In the genomic region with DNA sequence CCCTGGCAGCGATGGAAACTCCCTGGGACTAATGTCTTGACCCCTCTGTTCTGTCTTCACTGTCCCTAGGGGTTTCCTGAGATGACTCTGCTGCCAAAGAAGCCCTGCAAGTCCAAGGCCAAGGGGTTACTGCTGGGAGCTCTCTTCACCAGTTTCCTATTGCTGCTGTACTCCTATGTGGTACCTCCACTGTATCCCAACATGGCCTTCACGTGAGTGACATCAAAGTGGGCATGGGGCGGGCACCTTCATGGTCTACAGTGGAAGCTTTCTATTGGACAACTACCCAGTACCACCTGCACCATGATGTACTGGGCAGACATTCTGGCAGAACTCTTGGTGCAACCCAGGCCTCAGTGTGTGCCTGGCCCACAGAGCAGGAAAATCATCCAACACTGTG, we compare ENCODE assay signal across 33 mouse cellular contexts. TPM values are rescaled to one million over a fixed set of nuclear protein-coding genes. Genes with fewer than 3 reads are reported as not detected.
"Had no signal": no experiment of that assay in that cellular context is flagged by ENCODE, and none has a peak within 500 bp of the region (broad histone marks: within the 10 kb centered on the region; RNA-seq: fewer than 3 reads in every experiment).

No protein-coding gene starts in this region.

- H3K36me3 ChIP-seq: heart, embryonic 12.5 days; hindbrain, embryonic 10.5 days; hindbrain, embryonic 12.5 days; limb, embryonic 10.5 days; limb, embryonic 12.5 days; liver, embryonic 12.5 days had no signal

- H3K4me3 ChIP-seq: gastrocnemius, adult 2 months; heart, adult 2 months; heart, embryonic 12.5 days; hindbrain, embryonic 10.5 days; hindbrain, embryonic 12.5 days; intestine, embryonic 15.5 days; layer of hippocampus, adult 2 months; left cerebral cortex, adult 2 months; limb, embryonic 10.5 days; limb, embryonic 12.5 days; liver, embryonic 12.5 days had no signal

- H3K9ac ChIP-seq: heart, embryonic 12.5 days; hindbrain, embryonic 12.5 days; intestine, embryonic 15.5 days; limb, embryonic 12.5 days; liver, embryonic 12.5 days; liver, embryonic 14.5 days had no signal

- H3K9me3 ChIP-seq: heart, embryonic 12.5 days; hindbrain, embryonic 10.5 days; hindbrain, embryonic 12.5 days; intestine, embryonic 15.5 days; limb, embryonic 10.5 days; limb, embryonic 12.5 days; liver, embryonic 12.5 days had no signal

- H3K27ac ChIP-seq: gastrocnemius, adult 2 months; heart, adult 2 months; hindbrain, embryonic 10.5 days; hindbrain, embryonic 12.5 days; intestine, embryonic 15.5 days; layer of hippocampus, adult 2 months; left cerebral cortex, adult 2 months; limb, embryonic 10.5 days; limb, embryonic 12.5 days; liver, embryonic 12.5 days; liver, embryonic 14.5 days had no signal

- ATAC-seq: hindbrain, embryonic 16.5 days; inflammation-experienced regulatory T-cells, adult 6 months; intestine, embryonic 15.5 days; intestine, postnatal 0 days; liver, embryonic 12.5 days had no signal

- DNase-seq: gastrocnemius, adult 2 months; gastrocnemius, postnatal 10 days; gastrocnemius, postnatal 25 days; heart, adult 2 months; heart, postnatal 14 days; heart, postnatal 36 days; kidney, adult 18-20 months; kidney, adult 8-10 months; kidney, postnatal 10 days; kidney, postnatal 25 days; kidney, postnatal 4 days; liver had no signal

- H3K4me2 ChIP-seq: heart, embryonic 12.5 days; hindbrain, embryonic 12.5 days; intestine, embryonic 15.5 days; limb, embryonic 12.5 days; liver, embryonic 12.5 days had no signal

RNA-seq across cellular contexts. Expression of a gene that starts 13.4 kb away (rescaled TPM):
- polyA plus RNA-seq: heart, embryonic 14.5 days; inflammation-experienced regulatory T-cells, adult 6 months had no signal

RNA-seq across cellular contexts. Expression of a gene that starts 20.3 kb away (rescaled TPM):
- total RNA-seq: gastrocnemius, adult 2 months; gastrocnemius, postnatal 10 days; gastrocnemius, postnatal 25 days; gastrocnemius, postnatal 4 days; granulocyte monocyte progenitor cell, adult 5-6 weeks; heart, adult 2 months; heart, postnatal 14 days; heart, postnatal 36 days; layer of hippocampus, adult 2 months; layer of hippocampus, postnatal 10 days; left cerebral cortex, postnatal 14 days had no signal
- polyA plus RNA-seq: heart, adult 2 months; heart, embryonic 12.5 days; heart, embryonic 14.5 days; hindbrain, embryonic 16.5 days; intestine, embryonic 15.5 days; limb, embryonic 12.5 days; limb, embryonic 14.5 days; liver, embryonic 14.5 days had no signal

RNA-seq across cellular contexts. Expression of a gene that starts 34.4 kb away (rescaled TPM):
- total RNA-seq: gastrocnemius, adult 2 months; gastrocnemius, postnatal 25 days; granulocyte monocyte progenitor cell, adult 5-6 weeks; left cerebral cortex, adult 2 months; left cerebral cortex, postnatal 36 days had no signal
- polyA plus RNA-seq: heart, embryonic 12.5 days; heart, embryonic 14.5 days; hindbrain, embryonic 10.5 days; hindbrain, embryonic 12.5 days; hindbrain, embryonic 16.5 days; inflammation-experienced regulatory T-cells, adult 6 months; kidney, embryonic 14.5 days; limb, embryonic 10.5 days; limb, embryonic 12.5 days had no signal
